Mouse (Mus musculus): Measurements from ENCODE around the gene Mrpl12. TPM values are rescaled to one million over a fixed set of nuclear protein-coding genes. Genes with fewer than 3 reads are reported as not detected.

Mrpl12 gene
- total and polyA plus RNA-seq, 3 experiments: 63.2 to 514 (median 125) TPM

GRCm38 (mm10) chr11:120493351-120493750, 8.9 kb downstream of the Mrpl12 start:
- no peak for TF ChIP-seq CTCF (IDR thresholded peaks at IDR 0.05; ENCODE audit: low read depth, low read length)
- no peak for TF ChIP-seq GATA1 (IDR thresholded peaks at IDR 0.05; ENCODE audit: borderline replicate concordance, low read length)
- no peak for TF ChIP-seq POLR2AphosphoS5 (IDR thresholded peaks at IDR 0.05; ENCODE audit: insufficient replicate concordance, low read depth, low read length)
- no peak for TF ChIP-seq GATA2 (IDR thresholded peaks at IDR 0.05; ENCODE audit: borderline replicate concordance, low read depth, low read length)
- TF ChIP-seq TAL1 (conservative IDR thresholded peaks at IDR 0.05; ENCODE audit: low read depth, low read length): no peak
- H3K4me1 ChIP-seq (ENCODE audit: insufficient read depth, low read depth, low read length): peaks cover 58% of the 10 kb centered on the region
- H3K4me3 ChIP-seq (ENCODE audit: low read depth, low read length): peak overlapping the region; percentile 88; the same call in 1 of the 2 replicates
- DNase-seq (ENCODE audit: low spot score): no peak
- no peak for ATAC-seq (ENCODE audit: extremely low read depth, insufficient number of reproducible peaks, low FRiP score, poor library complexity, severe bottlenecking)
- peaks cover 84% of the 10 kb centered on the region for H3K36me3 ChIP-seq (replicated peaks)
- H3K27me3 ChIP-seq (ENCODE audit: insufficient read depth, low read length): no peaks in the 10 kb centered on the region
- no peaks in the 10 kb centered on the region for H3K9me3 ChIP-seq (replicated peaks)

GRCm38 (mm10) chr11:120493911-120494310, 9.5 kb downstream of the Mrpl12 start:
- no peaks in the 10 kb centered on the region for H3K27me3 ChIP-seq (ENCODE audit: insufficient read depth, low read length)
- DNase-seq (ENCODE audit: low spot score): no peak
- no peak for ATAC-seq (ENCODE audit: extremely low read depth, insufficient number of reproducible peaks, low FRiP score, poor library complexity, severe bottlenecking)
- H3K36me3 ChIP-seq (replicated peaks): peaks cover 84% of the 10 kb centered on the region
- H3K9me3 ChIP-seq (replicated peaks): no peaks in the 10 kb centered on the region
- TF ChIP-seq TAL1 (conservative IDR thresholded peaks at IDR 0.05; ENCODE audit: low read depth, low read length) (no peak), CTCF (IDR thresholded peaks at IDR 0.05; ENCODE audit: low read depth, low read length) (no peak), GATA2 (IDR thresholded peaks at IDR 0.05; ENCODE audit: borderline replicate concordance, low read depth, low read length) (no peak), GATA1 (IDR thresholded peaks at IDR 0.05; ENCODE audit: borderline replicate concordance, low read length) (no peak), POLR2AphosphoS5 (IDR thresholded peaks at IDR 0.05; ENCODE audit: insufficient replicate concordance, low read depth, low read length) (no peak)
- no peak overlapping the region for H3K4me3 ChIP-seq (ENCODE audit: low read depth, low read length)
- peaks cover 53% of the 10 kb centered on the region for H3K4me1 ChIP-seq (ENCODE audit: insufficient read depth, low read depth, low read length)

GRCm38 (mm10) chr11:120497436-120497835, 13.0 kb downstream of the Mrpl12 start:
- Histone ChIP-seq H3K4me1 (ENCODE audit: insufficient read depth, low read depth, low read length) (peaks cover 33% of the 10 kb centered on the region), H3K9me3 (replicated peaks) (no peaks in the 10 kb centered on the region), H3K27me3 (ENCODE audit: insufficient read depth, low read length) (peaks cover 8% of the 10 kb centered on the region; the same call in 1 of the 2 replicates), H3K4me3 (ENCODE audit: low read depth, low read length) (no peak overlapping the region), H3K36me3 (replicated peaks) (peaks cover 72% of the 10 kb centered on the region)
- no peak for ATAC-seq (ENCODE audit: extremely low read depth, insufficient number of reproducible peaks, low FRiP score, poor library complexity, severe bottlenecking)
- DNase-seq (ENCODE audit: low spot score): no peak
- TF ChIP-seq TAL1 (conservative IDR thresholded peaks at IDR 0.05; ENCODE audit: low read depth, low read length) (no peak), GATA2 (IDR thresholded peaks at IDR 0.05; ENCODE audit: borderline replicate concordance, low read depth, low read length) (no peak), CTCF (IDR thresholded peaks at IDR 0.05; ENCODE audit: low read depth, low read length) (no peak), GATA1 (IDR thresholded peaks at IDR 0.05; ENCODE audit: borderline replicate concordance, low read length) (no peak), POLR2AphosphoS5 (IDR thresholded peaks at IDR 0.05; ENCODE audit: insufficient replicate concordance, low read depth, low read length) (no peak)

GRCm38 (mm10) chr11:120498226-120498625, 13.8 kb downstream of the Mrpl12 start:
- H3K36me3 ChIP-seq (replicated peaks): peaks cover 68% of the 10 kb centered on the region
- H3K4me1 ChIP-seq (ENCODE audit: insufficient read depth, low read depth, low read length): peaks cover 26% of the 10 kb centered on the region
- DNase-seq (ENCODE audit: low spot score) (no peak), ATAC-seq (ENCODE audit: extremely low read depth, insufficient number of reproducible peaks, low FRiP score, poor library complexity, severe bottlenecking) (no peak)
- H3K9me3 ChIP-seq (replicated peaks): no peaks in the 10 kb centered on the region
- H3K4me3 ChIP-seq (ENCODE audit: low read depth, low read length): no peak overlapping the region
- peaks cover 13% of the 10 kb centered on the region; the same call in 1 of the 2 replicates for H3K27me3 ChIP-seq (ENCODE audit: insufficient read depth, low read length)
- TF ChIP-seq TAL1 (conservative IDR thresholded peaks at IDR 0.05; ENCODE audit: low read depth, low read length) (no peak), POLR2AphosphoS5 (IDR thresholded peaks at IDR 0.05; ENCODE audit: insufficient replicate concordance, low read depth, low read length) (no peak), CTCF (IDR thresholded peaks at IDR 0.05; ENCODE audit: low read depth, low read length) (no peak), GATA1 (IDR thresholded peaks at IDR 0.05; ENCODE audit: borderline replicate concordance, low read length) (no peak)

- no peak for ATAC-seq (ENCODE audit: extremely low read depth, insufficient number of reproducible peaks, low FRiP score, poor library complexity, severe bottlenecking)
- Histone ChIP-seq H3K9me3 (replicated peaks) (no peaks in the 10 kb centered on the region), H3K36me3 (replicated peaks) (peaks cover 61% of the 10 kb centered on the region), H3K27me3 (ENCODE audit: insufficient read depth, low read length) (peaks cover 18% of the 10 kb centered on the region; the same call in 1 of the 2 replicates), H3K4me3 (ENCODE audit: low read depth, low read length) (no peak overlapping the region), H3K4me1 (ENCODE audit: insufficient read depth, low read depth, low read length) (peaks cover 19% of the 10 kb centered on the region)
- TF ChIP-seq TAL1 (conservative IDR thresholded peaks at IDR 0.05; ENCODE audit: low read depth, low read length) (no peak), GATA1 (IDR thresholded peaks at IDR 0.05; ENCODE audit: borderline replicate concordance, low read length) (no peak), POLR2AphosphoS5 (IDR thresholded peaks at IDR 0.05; ENCODE audit: insufficient replicate concordance, low read depth, low read length) (no peak), GATA2 (IDR thresholded peaks at IDR 0.05; ENCODE audit: borderline replicate concordance, low read depth, low read length) (no peak), CTCF (IDR thresholded peaks at IDR 0.05; ENCODE audit: low read depth, low read length) (no peak)
- no peak for DNase-seq (ENCODE audit: low spot score)
Observed at GRCm38 (mm10) chr11:120498891-120499290, 14.5 kb downstream of the Mrpl12 start.

GRCm38 (mm10) chr11:120499894-120500293, 15.5 kb downstream of the Mrpl12 start:
- H3K9me3 ChIP-seq (replicated peaks): no peaks in the 10 kb centered on the region
- H3K4me3 ChIP-seq (ENCODE audit: low read depth, low read length): no peak overlapping the region
- ATAC-seq (ENCODE audit: extremely low read depth, insufficient number of reproducible peaks, low FRiP score, poor library complexity, severe bottlenecking): no peak
- H3K27me3 ChIP-seq (ENCODE audit: insufficient read depth, low read length): peaks cover 21% of the 10 kb centered on the region
- peaks cover 51% of the 10 kb centered on the region for H3K36me3 ChIP-seq (replicated peaks)
- H3K4me1 ChIP-seq (ENCODE audit: insufficient read depth, low read depth, low read length): peaks cover 14% of the 10 kb centered on the region
- DNase-seq (ENCODE audit: low spot score): no peak
- TF ChIP-seq GATA1 (IDR thresholded peaks at IDR 0.05; ENCODE audit: borderline replicate concordance, low read length) (no peak), CTCF (IDR thresholded peaks at IDR 0.05; ENCODE audit: low read depth, low read length) (no peak), TAL1 (conservative IDR thresholded peaks at IDR 0.05; ENCODE audit: low read depth, low read length) (no peak), GATA2 (IDR thresholded peaks at IDR 0.05; ENCODE audit: borderline replicate concordance, low read depth, low read length) (no peak), POLR2AphosphoS5 (IDR thresholded peaks at IDR 0.05; ENCODE audit: insufficient replicate concordance, low read depth, low read length) (no peak)

All from G1E (cell line).